Mouse (Mus musculus): ENCODE measurements around the gene Kiss1.

Kiss1 gene

DNA sequence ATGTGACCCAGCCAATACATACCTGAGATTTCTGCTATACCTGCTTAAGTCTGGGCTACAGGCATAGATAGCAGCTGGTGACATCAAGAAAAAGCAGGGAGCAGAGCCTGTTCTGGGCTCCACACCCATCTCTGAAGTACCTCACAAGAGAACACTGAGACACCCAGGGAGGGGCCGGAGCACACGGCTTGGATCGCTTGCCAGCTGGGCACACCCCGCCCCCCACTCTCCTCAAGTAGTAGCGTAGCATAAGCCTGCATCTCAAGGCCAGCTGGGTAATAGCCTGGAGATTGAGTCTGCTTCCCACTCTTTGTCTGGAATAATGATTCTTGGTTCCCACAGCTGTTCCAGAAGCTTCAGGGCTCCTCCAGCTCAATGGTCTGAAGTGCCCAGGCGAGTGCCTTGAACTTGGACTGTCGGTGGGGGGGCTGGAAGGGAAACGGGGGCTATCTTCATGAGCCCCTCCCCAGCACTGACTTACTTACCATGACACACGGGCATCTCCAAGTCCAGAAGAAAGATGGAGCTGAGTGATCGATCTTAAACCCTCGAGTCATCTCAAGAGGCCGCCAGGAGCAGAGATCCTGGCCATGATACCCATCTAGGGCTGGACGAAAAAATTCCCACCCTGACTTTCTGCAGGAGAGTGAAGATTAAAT lies at the start of gene Kiss1:
Gene Kiss1 (plus strand): TSS at position 609 of the 659 bp plus-strand sequence.
- in situ Hi-C loops (cut with MseI, MboI), result no loop called here

DNA sequence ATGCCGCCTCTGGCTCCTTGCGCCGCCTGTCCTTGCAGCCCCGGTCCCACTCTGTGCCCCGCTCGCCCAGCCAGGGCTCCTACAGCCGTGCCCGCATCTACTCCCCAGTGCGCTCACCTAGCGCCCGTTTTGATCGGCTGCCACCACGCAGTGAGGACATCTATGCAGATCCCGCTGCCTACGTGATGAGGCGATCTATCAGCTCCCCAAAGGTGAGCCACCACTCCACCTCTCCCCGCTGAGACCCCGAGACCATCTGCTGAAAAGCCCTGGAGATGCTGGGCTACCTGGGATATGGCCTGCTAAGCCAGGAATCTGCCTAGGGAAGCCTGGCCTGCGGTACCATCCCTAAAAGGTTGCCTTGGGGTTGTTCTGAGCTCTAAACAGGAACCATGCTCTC lies 47.5 kb upstream of the Kiss1 start:
- in situ Hi-C loops (cut with MseI, MboI), result no loop called here

DNA sequence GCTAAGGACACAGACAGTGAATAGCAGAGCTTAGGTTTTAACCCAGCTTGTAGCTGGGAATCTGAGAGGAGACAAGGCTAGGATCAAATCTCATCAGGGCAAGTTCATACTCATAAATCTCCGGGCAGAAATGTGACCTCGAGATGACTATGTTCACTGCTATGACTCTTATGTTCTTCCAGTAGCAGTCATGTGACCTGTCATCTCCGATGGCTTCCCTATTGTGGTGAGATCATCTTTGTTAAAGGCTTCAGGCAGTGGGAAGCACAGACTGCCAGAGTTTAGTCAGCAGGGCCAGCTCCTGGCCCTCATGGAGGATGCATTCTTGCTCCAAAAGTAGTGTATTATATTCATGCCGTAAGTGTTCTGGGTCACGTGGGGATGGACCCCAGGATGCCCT lies 44.7 kb upstream of the Kiss1 start:
- in situ Hi-C loops (cut with MseI, MboI), result no loop called here

DNA sequence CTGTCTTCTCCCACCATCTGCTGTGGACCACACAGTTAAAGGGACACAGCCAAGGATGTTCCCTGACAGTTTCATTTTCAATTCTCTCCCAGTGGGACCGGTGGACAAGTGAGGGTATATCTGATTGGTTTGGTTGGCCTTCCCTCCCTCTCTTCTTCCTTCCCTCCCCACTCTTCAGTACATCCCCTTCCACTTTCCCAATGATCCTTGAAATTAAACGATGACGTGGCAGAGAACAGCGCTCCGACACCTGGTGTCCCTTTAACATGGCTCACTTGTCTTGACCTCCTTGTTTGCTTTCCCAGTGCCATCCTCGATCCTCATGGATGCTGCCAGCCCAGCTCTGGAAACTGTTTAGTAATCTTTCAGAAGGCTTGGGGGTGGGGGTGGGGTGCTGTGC lies 43.1 kb upstream of the Kiss1 start:
- in situ Hi-C loops (cut with MseI, MboI), result no loop called here

DNA sequence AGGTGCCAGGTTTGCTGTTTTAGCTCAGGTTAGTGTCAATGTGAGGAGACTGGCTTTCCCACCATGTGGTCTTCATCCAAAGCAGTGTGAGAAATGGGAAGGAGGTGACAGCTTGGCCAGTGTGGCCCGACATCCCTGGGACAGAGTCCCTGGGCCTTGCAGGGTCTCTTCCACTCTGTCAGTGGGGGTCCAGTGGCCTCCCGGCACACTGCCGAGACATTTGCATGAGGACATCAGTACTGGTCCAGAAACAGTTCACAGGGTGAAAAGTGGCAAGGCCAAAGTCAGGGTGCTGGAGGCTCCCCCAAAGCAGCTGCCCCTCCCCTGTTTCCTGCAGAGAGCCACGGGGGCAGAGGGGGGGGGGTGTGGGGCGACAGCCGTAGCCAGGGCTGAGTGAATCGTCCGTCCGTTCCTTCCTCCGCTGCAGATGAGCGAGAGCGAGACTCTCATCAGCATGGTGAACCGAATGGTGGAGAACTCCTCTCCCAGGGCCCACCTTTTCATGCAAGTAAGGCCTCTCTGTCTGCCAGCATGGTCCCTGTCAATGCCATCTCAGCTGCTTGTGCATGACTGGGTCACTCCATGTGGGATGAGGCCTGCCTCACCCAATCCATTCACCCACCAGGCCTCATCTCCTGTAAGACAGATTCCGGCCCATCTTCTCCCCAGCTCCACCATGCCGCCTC lies 42.6 kb upstream of the Kiss1 start:
- in situ Hi-C loops (cut with MseI, MboI), result no loop called here

DNA sequence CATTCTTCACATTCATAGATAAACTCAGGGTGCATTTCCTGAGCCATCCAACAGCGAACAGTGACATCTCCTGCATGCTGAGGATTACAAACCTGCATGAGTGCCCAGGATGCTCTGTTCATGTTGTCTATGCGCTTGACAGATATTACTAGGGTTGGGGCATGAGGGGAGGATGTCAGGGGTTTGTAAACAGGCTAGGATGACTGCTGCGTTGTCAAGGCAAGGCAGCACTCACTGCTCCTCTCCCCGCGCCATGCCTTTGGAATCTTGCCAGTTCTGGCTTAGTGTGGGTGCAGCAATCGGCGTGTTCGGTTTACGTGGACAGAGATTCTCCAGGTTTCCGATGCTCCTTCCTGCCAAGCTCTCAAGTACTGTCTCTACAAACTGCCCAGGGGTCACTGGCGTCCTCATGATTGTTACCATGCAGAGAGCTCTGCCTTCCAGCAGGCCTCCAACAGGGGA lies 42.0 kb upstream of the Kiss1 start:
- in situ Hi-C loops (cut with MseI, MboI), result no loop called here

DNA sequence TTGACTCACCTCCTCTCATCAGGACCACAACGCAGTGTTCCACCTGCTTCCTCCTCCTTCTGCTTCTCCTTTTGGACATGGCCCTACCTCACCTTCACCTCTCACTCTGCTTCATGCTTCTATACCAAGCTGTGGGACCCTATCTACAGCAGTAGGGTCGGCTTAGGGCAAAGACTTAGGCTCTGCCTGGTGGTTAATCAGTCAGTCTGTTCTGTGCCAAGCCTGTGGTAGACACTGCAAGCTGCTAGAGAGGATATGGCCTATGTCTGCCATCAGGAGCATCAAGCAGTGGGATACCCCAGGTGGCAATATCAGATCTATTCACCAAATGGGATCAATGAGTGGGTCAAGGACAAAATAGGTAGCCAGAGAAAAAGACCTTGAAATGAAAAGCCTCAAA lies 41.1 kb upstream of the Kiss1 start:
- in situ Hi-C loops (cut with MseI, MboI), result no loop called here

DNA sequence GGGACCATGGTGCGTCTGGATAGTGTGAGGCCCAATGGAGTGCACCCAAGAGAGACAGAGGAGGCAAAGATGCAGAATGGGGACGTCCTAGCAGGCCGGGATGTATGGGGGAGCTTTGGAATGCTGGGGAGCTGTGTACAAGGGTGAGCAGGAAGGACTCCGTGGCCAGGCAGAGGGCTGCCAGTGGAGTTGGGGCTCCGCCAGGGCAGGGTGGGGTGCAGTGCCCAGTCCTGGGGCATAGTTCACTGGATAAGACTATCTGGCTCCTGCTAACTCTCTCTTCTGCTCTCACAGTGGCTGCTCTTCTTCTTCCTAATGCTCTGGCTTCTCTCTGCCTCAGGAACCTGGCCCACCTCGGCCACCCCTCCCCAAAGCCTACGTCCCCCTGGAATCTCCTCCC lies 35.8 kb upstream of the Kiss1 start:
- in situ Hi-C loops (cut with MseI, MboI), result no loop called here

DNA sequence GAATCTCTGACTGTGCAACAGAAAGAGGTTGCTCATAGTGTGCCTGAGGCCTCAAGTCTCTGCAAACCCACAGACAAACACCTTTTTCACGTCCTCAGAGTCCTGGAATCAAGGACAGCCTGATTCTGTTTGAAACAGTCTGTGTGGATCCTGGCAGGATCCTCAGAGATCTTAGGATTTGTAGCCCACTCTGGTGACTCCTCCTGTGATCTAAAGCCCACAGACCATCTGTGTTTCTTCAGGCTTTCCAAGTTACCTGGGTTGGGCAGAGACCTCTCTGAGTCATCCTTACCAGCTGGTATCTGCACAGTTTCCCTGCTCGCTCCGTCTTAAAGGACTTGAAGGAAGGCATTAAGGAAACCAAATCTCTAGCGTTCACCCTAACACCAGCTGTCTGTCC lies 34.6 kb upstream of the Kiss1 start:
- in situ Hi-C loops (cut with MseI, MboI), result no loop called here

DNA sequence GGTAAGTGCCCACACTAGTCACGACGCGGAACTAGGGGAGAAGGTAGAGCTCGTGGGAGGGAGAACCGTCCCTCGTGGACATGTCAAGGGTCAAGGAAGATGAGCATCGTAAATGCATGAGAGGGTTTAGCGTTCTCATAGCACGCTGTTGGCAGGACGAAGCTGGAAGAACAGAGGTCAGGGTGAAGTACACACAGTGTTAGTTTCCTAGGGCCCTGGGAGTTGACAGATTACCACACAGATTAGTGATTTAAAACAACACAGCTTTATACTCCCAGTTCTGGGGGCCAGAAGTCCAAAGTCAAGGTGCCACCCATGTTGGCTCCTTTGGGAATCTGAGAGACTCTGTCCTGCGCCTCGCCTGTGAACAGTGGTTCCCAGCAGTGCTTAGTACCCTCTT lies 33.8 kb upstream of the Kiss1 start:
- in situ Hi-C loops (cut with MseI, MboI), result no loop called here

DNA sequence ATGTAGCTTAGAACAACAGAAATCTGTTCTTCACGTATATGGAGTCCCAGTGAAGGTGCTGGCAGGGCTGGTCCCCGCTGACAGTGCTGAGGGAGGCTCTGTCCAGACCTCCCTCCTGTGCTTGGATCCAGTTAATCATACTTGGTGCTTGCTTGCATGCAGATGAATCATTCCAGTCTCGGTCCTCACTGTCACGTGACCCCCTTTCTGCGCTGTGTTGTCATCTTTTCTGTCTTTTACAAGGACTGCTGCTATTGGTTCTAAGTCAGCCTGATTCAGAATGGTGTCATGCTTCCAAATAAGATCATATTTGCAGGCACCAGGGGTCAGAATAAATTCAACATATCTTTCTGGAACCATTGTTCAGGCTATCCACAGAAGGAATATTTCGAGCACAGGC lies 29.8 kb upstream of the Kiss1 start:
- in situ Hi-C loops (cut with MseI, MboI), result no loop called here

DNA sequence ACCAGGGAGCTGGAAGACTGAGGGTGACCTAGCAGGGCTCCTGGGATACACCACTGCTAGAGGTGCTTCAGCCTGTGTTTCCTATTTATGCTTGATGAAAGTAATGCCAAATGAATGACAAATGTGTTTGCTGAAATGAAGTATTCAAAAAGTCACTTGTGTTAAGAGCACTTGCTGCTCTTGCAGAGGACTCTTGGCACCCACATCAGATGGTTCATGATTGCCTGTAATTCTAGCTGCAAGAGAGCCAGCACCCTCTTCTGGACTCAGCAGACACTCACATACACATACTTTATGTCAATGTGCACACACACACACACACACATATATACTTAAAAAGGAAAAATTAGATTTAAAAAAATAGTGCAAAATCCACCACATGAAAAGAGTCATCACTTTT lies 29.1 kb upstream of the Kiss1 start:
- in situ Hi-C loops (cut with MseI, MboI), result no loop called here

DNA sequence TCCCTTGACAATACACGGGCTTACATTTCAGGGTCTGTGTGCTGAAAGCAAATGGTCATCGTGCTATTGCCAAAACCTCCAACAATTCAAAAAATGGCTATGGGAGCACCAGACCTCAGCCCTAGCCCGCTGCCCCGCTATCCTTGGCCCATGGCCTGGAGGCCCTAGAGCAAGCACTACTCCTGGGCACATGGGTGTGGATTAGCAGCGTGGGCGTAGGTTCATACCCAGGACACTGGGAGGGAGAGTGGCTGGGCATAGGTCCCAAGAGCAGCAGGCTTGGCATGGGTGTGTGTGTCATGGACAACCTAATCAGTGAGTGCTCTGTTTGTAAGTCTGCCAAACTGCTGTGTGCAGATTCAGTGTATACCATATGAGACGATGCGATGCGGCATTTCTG lies 25.3 kb upstream of the Kiss1 start:
- in situ Hi-C loops (cut with MseI, MboI), result no loop called here

DNA sequence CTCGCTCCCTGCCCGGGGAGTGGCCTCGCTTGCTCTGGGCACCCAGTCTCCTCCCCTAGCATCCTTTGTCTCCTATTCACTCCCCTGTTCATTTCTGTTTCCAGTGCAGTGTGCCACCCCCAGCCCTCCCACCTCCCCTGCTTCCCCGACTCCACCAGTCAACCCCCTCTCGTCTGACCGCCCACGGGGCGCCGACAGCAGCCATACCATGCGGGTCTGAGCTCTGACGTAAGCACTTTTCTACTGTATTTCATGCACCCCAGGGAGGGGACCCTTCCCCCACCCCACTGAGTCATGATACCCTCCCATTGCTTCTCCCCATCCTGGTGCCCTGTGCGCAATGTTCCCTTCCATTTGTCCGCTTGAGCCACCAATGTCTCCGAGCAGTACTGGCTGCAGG lies 22.9 kb upstream of the Kiss1 start:
- in situ Hi-C loops (cut with MseI, MboI), result no loop called here

DNA sequence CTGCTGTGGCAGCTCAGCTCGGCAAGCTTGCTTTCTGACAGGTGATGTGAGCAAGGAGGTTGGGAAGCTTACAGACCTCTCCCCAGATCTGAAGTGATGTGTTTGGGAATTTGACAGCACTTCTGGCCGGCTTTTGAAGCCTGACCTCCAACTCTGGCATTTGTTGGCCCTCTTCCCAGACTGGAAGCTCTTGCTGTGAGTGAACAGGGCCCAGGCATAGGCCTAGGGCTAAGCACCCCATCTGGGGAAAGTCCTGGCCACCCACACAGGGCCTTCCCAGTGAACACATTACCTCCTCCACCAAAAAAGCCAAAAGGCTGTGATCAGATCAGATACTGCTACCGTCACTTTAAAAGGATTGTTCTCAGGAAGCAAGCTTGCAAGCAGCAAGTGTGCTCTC lies 19.1 kb upstream of the Kiss1 start:
- in situ Hi-C loops (cut with MseI, MboI), result loop anchor here in 1 of 2 experiments (5.0 kb wide), 1 partner anchor 120 kb away; no protein-coding TSS in a partner anchor

DNA sequence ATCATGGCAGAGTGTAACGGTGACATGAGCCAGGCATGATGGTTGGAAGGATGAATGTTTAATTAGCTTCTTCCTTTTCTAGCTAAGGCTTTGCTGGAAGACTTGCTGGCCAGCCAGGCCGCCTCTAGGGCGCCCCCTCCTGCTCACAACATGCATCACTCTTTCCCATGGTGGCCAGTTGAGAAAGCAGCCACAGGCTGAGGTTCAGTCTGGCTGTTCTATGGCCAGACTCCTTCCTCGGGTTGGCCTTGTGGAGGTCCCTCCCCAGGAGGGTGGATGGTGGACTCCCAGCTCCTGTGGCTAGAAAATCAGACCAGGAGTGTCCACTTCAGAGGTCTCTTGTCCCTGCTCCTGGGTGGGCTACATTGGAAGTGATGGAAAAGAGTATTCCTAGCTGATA lies 14.8 kb upstream of the Kiss1 start:
- in situ Hi-C loops (cut with MseI, MboI), result loop anchor here in 1 of 2 experiments (5.0 kb wide), 1 partner anchor 125 kb away; no protein-coding TSS in a partner anchor

DNA sequence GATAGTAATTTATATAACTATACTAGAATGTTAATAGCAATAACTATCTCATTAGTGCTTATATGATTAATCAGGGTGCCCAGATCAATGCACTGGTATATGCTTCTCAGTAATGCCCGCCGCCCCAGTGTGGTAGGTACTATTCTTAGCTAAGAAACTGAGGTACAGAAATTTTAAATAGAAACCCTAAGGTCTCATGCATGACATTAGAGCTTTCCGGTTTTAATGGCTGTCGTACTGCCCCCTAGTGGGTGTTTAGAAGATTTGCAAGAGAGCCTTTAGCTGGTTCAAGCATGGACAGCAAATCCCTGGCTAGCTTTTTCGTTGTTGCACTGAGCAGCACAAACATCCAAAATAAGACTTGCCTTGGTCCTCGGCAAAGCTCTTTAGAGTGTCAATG lies 14.4 kb upstream of the Kiss1 start:
- in situ Hi-C loops (cut with MseI, MboI), result loop anchor here in 1 of 2 experiments (5.0 kb wide), 1 partner anchor 125 kb away; no protein-coding TSS in a partner anchor

DNA sequence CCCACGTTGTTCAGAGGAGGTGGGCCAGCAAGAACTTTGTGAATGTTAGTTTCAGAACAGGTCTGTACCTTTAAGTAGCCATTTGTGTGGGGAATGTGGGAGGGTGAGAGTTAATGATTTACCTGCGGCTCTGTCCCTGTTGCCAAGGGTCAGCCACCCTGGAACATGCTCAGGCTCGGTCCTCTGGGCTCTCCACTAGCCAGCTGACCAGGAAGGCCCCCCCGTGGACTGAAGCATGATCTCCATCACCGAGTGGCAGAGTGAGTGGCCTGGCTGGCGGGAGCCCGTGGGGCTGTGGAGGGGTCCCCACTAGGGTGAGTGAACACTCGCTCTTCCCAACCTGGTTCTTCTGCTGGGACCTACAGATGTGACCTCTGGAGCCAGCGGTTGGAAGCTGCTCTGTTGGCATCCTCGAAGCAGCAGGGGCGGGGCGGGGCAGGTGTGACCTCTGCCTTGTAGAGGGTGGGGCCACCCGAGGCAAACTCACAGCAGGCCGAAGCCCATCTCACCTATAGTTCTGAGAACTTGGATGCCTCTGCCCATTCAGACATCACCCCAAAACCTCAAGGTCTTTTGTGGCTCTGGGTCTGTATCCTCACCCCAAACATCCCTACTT lies 11.9 kb upstream of the Kiss1 start, which contains the start of gene Golt1a:
Gene Golt1a (plus strand): TSS at position 149 of the 616 bp plus-strand sequence.
- in situ Hi-C loops (cut with MseI, MboI), result loop anchor here in 1 of 2 experiments (5.0 kb wide), 1 partner anchor 127 kb away; no protein-coding TSS in a partner anchor

DNA sequence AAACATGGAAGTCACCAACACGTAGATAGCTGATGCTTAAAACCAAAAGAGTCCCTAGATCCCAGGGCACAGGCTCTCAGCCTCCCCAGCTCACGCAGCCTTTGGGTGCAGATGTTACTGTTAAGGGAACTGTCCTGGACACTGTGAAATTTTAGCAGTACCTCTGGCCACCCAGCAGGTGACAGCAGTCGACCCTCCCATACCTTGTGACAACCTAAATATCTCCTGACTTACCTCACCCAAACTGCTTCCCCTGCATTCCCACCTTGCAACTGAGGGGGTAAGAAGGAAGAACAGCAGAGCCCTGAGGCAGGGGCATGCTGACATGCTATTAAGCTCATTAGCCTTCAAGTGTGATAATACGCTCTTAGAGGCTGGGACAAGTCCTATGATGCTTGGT lies 10.4 kb upstream of the Kiss1 start:
- in situ Hi-C loops (cut with MseI, MboI), result no loop called here

DNA sequence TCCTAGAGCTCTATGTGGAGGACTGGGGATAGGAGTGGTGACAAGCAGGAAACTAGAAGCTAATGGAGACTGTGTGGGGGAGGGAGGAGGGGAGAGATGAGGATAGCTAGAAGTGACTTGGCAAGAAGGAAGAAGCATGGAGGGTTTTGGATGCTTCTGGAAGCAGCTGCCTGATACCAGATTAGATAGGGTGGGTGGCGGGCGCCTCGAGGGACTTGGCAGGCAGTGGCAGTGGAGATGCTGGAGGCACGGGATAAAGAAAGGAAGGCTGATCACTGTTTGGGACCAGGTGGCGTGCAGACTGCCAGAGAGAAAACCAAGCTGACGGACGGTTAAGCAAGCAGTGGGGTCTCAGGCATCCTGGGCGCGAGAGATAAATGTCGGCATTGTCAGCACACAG lies 9.7 kb upstream of the Kiss1 start:
- in situ Hi-C loops (cut with MseI, MboI), result no loop called here

DNA sequence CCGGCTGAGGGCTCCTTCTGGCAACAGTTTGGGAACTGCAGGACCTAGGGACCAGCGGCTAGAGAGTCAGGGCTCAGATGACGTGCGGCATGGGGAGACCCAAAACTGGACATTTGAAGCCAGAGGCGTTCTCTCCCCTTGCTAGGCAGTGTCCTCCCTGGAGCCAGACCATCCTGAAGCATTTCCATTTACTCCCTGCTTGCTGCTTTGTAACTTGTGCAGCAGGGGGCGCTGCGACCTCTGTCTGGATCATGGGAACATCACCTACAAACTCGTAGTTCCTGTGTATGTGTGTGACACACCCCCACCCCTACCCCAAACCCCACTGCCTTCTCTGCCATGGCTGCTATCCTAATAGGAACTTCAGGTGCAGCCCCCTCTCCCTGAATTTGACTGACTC lies 7.3 kb upstream of the Kiss1 start:
- in situ Hi-C loops (cut with MseI, MboI), result no loop called here

DNA sequence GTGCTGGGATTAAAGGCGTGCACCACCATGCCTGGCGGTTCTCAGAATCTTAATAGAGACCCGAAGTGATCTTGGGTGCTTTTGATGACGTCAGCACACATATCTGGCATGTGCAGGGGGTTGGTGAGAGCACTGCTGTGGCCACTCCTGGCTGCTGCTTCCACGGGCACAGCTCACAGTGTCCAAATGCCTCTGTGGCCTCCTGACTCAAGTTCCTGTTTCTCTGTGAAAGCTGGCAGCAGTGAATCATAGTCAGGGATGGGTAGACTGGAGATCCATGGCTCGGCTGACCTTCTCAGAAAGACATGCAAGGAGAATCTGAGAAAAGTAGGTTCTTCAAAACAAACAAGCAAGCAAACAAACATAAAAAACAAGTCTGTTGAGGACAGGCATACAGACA lies 5.9 kb upstream of the Kiss1 start:
- in situ Hi-C loops (cut with MseI, MboI), result loop anchor here (5.0 kb wide), 2 partner anchors 37 to 42 kb away; partner anchors contain the start of gene Ren1 (in 1 of the 2)
